Mouse (Mus musculus) T-helper 1 cell (primary cell): ENCODE data around the gene Cep89.

Experiments
- in situ Hi-C: fragments of 300-600 bp; cut with MboI, MseI; formaldehyde crosslinking; loops from one replicate; pipeline ENCODE4 v1.15.1; 2025; ENCODE audit warnings: high pct_unique_total_duplicates

The Cep89 gene

GRCm38 (mm10) chr7:35485126-35485525 lies 88.3 kb downstream of the Cep89 start:
- in situ Hi-C loops: loop anchor here (25.0 kb wide), 1 partner anchor 1902 kb away; no protein-coding TSS in a partner anchor

GRCm38 (mm10) chr7:35486553-35486952 lies 89.7 kb downstream of the Cep89 start:
- in situ Hi-C loops: loop anchor here (25.0 kb wide), 1 partner anchor 1901 kb away; no protein-coding TSS in a partner anchor
